Mouse (Mus musculus) hindbrain, embryonic 11.5 days (tissue): Measurements from ENCODE around the gene Xiap. TPM values are rescaled to one million over a fixed set of nuclear protein-coding genes. Genes with fewer than 3 reads are reported as not detected.
"Not testable (repeated sequence)": the region's sequence is repeated elsewhere in the genome, so short reads cannot be mapped to it uniquely, and the experiment has no call there.

Source experiments
- ATAC-seq: fragments of 200-750 bp; cut with Nextera tagmentation; 2 replicates; pipeline ENCODE4 v1.8.0; 2017; ENCODE audit warnings: mild to moderate bottlenecking, moderate TSS enrichment, moderate library complexity; ENCODE audit not compliant: low FRiP score
- DNase-seq: peaks from one replicate; pipeline ENCODE4 v3.0.0-alpha.2; 2015; ENCODE audit warnings: low spot score
- H3K27ac ChIP-seq: fragments of 300-500 bp; sonication (generic); 2 replicates; pipeline ENCODE4 v1.5.1; 2014; ENCODE audit warnings: mild to moderate bottlenecking, low read depth, low read length
- H3K27me3 ChIP-seq: fragments of 300-500 bp; sonication (generic); 2 replicates; pipeline ENCODE4 v1.6.1; 2014; ENCODE audit warnings: mild to moderate bottlenecking, low read length, moderate library complexity, mixed read lengths; ENCODE audit not compliant: control insufficient read depth, insufficient read depth
- H3K36me3 ChIP-seq: fragments of 300-500 bp; sonication (generic); 2 replicates; pipeline ENCODE4 v1.6.1; 2014; ENCODE audit warnings: mild to moderate bottlenecking, low read length, moderate library complexity, mixed read lengths; ENCODE audit not compliant: control insufficient read depth, insufficient read depth
- H3K4me1 ChIP-seq: fragments of 300-500 bp; sonication (generic); replicated peaks from 2 replicates; pipeline ENCODE4 v1.6.1; 2014; ENCODE audit warnings: low read length, mixed read lengths; ENCODE audit not compliant: control insufficient read depth, insufficient read depth
- H3K4me2 ChIP-seq: fragments of 300-500 bp; sonication (generic); replicated peaks from 2 replicates; pipeline ENCODE4 v1.6.1; 2014; ENCODE audit warnings: mild to moderate bottlenecking, low read depth, low read length
- H3K4me3 ChIP-seq: fragments of 300-500 bp; sonication (generic); 2 replicates; pipeline ENCODE4 v1.5.1; 2014; ENCODE audit warnings: low read depth, low read length
- H3K9ac ChIP-seq: fragments of 300-500 bp; sonication (generic); 2 replicates; pipeline ENCODE4 v1.6.1; 2014; ENCODE audit warnings: low read depth, low read length
- H3K9me3 ChIP-seq: fragments of 300-500 bp; sonication (generic); 2 replicates; pipeline ENCODE4 v1.6.1; 2016; ENCODE audit warnings: low read length; ENCODE audit not compliant: control insufficient read depth
- WGBS: fragments of 180-500 bp; shearing (Covaris S2); extraction: QIAGEN DNeasy Blood & Tissue Kit; methylation state at CpG from one replicate; pipeline ENCODE4 v1.1.7; 2014; 5-methylcytosine and 5-hydroxymethylcytosine counted together
- polyA plus RNA-seq: library from polyadenylated mRNA; unstranded; fragments of >200 nt; fragmentation: Nextera tagmentation; extraction: Ambion mirVana; gene quantifications from 2 replicates; pipeline ENCODE4 v1.2.1, GENCODE M21; 2014

Gene Xiap
- 13.5 and 17.8 TPM in 2 replicates for polyA plus RNA-seq

DNA sequence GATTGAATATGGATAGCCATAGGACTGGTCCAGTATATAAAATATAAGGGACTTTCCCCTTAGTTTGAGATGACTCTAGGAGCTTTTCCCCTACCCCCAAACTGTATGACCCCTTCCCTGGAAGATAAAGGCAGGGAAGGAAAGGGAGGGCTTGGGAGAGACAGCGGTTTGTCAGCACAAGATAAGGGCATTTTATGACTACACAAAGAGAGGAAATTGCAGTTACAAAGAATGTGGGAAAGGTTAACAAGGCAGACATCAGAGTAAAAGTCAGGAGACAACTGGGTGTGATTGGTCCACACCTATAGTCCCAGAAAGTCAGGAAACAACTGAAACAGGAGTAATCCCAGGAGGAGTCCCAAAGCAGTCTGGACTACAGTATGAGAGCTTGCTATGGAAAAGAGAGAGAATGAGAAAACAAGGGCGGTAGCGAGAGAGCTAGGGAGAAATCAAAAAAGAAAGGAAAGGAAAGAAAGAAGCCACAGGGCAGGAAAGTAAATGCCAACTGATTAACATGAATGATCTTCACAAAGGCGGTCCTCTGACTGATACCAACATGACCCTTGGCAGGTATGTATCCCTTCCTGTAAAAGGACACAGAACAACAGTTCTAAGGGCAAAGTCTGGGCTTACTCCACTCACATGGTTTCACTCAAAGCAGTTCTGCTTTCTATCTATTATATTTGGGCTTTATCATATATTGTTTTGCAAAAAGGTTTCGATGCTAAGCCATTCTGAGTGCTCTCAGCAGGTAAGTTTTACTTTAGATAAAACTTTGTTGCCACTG, at the start of gene Xiap:
Gene Xiap, plus strand, starts transcription at position 398 of the 787 bp plus-strand sequence.
- H3K9me3 ChIP-seq = no peaks in the 10 kb centered on the region
- DNase-seq = no peak
- H3K27ac ChIP-seq = no peak within 1 kb of the TSS
- no peak within 1 kb of the TSS for H3K9ac ChIP-seq
- no peaks in the 10 kb centered on the region for H3K36me3 ChIP-seq
- H3K4me3 ChIP-seq = no peak within 1 kb of the TSS
- H3K4me2 ChIP-seq = no peak within 1 kb of the TSS
- no peaks in the 10 kb centered on the region for H3K27me3 ChIP-seq
- 77% methylated on average over 5 of the region's 5 CpGs for WGBS
- no peak for ATAC-seq
- H3K4me1 ChIP-seq = no peaks in the 10 kb centered on the region

DNA sequence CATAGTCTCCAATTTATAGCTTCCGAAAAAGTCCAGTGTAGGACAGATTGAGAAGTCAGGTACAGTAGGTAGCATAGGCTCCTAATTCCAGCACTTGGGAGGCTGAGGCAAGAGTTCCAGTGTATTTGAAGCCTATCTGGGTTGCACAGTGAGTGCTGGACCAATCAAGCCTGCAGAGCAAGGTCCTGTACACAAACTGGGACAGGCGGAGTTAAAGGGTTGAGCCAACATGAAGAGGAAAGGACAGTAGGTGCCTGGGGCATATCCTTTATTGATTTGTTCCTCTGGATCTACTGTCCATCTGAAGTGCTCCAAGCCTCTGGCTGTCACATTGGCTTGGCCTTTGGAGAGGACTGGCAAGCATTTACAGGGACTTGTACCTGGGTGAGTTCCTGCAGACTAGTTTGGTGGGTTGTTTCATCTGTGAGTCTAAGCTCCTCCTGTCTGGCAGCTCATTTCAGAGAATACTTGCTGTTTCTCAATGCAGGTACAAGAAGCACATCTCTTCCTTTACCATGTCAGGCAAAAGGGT, 46.7 kb upstream of the Xiap start:
- H3K4me1 ChIP-seq = no peaks in the 10 kb centered on the region
- H3K9ac ChIP-seq = no peak overlapping the region
- WGBS = 90% methylated on average over 2 of the region's 2 CpGs
- DNase-seq (no peak), ATAC-seq (no peak)
- no peak overlapping the region for H3K4me3 ChIP-seq
- no peaks in the 10 kb centered on the region for H3K36me3 ChIP-seq
- H3K27me3 ChIP-seq = no peaks in the 10 kb centered on the region
- no peaks in the 10 kb centered on the region for H3K9me3 ChIP-seq
- H3K27ac ChIP-seq = no peak overlapping the region
- H3K4me2 ChIP-seq = no peak overlapping the region

DNA sequence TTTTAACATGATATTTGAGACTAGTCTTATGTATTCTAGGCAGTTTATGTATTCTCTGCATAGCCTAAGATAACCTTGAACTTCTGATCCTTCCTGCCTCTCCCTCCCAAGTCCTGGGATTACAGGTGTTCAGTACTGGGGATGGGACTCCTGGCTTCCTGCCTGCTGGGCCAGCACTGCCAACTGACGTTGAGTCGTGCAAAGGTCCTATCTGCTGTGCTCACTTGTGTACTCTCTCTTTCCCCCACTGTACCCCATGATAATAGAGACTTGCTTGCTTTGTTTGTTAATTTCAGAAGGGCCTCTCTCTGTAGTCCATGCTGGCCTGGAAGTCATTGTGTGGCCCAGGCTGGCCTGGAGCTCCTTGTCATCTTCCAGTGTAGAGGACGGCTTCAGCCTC, 45.7 kb upstream of the Xiap start:
- 85% methylated on average over 3 of the region's 3 CpGs for WGBS
- no peak overlapping the region for H3K4me2 ChIP-seq
- H3K4me1 ChIP-seq = no peaks in the 10 kb centered on the region
- no peak overlapping the region for H3K4me3 ChIP-seq
- no peak overlapping the region for H3K9ac ChIP-seq
- no peaks in the 10 kb centered on the region for H3K9me3 ChIP-seq
- ATAC-seq (no peak), DNase-seq (no peak)
- no peaks in the 10 kb centered on the region for H3K27me3 ChIP-seq
- no peak overlapping the region for H3K27ac ChIP-seq
- H3K36me3 ChIP-seq = no peaks in the 10 kb centered on the region

DNA sequence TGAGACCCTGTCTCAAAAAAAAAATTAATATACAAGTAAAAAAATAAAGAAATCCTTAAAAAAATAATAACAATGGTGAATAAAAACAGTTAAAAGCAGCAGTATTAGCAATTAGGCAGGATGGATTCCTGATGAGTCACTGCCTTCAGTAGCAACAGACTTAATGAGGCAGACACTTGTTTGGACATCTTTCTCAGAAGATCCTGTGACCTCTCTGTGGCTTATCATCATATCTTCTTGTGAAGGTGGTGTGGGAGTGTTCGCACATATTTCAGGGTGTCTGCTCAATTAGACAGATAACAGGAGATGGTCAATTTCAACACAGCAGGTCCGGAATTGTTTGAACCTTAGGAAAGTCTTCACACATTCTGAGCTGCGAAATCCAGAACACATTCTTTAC, 45.0 kb upstream of the Xiap start:
- no peak for ATAC-seq
- DNase-seq = no peak
- H3K27me3 ChIP-seq = no peaks in the 10 kb centered on the region
- H3K4me1 ChIP-seq = no peaks in the 10 kb centered on the region
- H3K4me2 ChIP-seq = no peak overlapping the region
- H3K4me3 ChIP-seq = no peak overlapping the region
- no peak overlapping the region for H3K9ac ChIP-seq
- WGBS = 87% methylated on average over 3 of the region's 3 CpGs
- H3K27ac ChIP-seq = no peak overlapping the region
- H3K9me3 ChIP-seq = no peaks in the 10 kb centered on the region
- H3K36me3 ChIP-seq = no peaks in the 10 kb centered on the region

DNA sequence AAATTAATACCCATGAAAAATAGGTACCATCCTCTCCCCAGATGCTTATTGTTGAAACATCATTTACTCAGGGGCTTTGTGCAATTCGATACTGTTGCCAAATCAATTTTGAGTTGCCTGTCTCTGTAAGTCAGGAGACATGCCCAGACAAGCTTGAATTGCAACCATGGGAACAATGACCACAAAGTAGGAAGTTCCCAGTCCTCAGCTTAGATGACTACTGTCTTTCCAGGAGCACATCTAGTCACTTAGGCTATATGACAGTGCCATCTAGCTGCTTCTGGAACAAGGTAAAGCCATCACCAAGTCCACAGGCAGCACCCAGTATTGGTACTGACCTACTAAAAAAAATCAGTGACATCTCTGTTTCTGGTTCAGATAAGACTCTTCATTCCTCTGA, 41.4 kb upstream of the Xiap start:
- no peak overlapping the region for H3K9ac ChIP-seq
- H3K4me2 ChIP-seq = no peak overlapping the region
- H3K27ac ChIP-seq = no peak overlapping the region
- H3K36me3 ChIP-seq = no peaks in the 10 kb centered on the region
- no peaks in the 10 kb centered on the region for H3K9me3 ChIP-seq
- DNase-seq (no peak), ATAC-seq (no peak)
- no peak overlapping the region for H3K4me3 ChIP-seq
- H3K4me1 ChIP-seq = no peaks in the 10 kb centered on the region
- 50% methylated on average over 1 of the region's 1 CpGs for WGBS
- no peaks in the 10 kb centered on the region for H3K27me3 ChIP-seq

DNA sequence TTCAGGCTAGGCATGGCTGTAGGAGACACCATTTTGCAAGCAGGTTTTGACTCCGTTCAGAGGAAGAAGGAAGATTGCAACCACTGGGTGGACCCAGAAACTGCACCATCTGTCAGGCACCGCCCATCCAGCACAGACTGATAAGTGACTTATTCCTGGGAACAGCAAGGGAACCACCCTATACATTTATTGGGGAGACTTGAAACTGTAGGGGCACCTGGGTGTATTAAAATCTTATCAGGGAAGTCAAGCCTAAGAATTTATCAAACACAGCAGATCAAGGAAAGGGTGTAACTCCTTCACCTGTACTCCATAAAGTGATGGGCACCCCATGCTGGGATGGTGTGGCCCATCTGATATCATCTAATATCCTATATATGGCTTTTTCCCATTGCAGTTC, 40.0 kb upstream of the Xiap start:
- no peak for ATAC-seq
- no peaks in the 10 kb centered on the region for H3K27me3 ChIP-seq
- WGBS = 82% methylated on average over 2 of the region's 2 CpGs
- no peaks in the 10 kb centered on the region for H3K4me1 ChIP-seq
- no peak overlapping the region for H3K27ac ChIP-seq
- H3K4me3 ChIP-seq = no peak overlapping the region
- no peaks in the 10 kb centered on the region for H3K36me3 ChIP-seq
- H3K9ac ChIP-seq = no peak overlapping the region
- no peaks in the 10 kb centered on the region for H3K9me3 ChIP-seq
- no peak for DNase-seq
- no peak overlapping the region for H3K4me2 ChIP-seq

DNA sequence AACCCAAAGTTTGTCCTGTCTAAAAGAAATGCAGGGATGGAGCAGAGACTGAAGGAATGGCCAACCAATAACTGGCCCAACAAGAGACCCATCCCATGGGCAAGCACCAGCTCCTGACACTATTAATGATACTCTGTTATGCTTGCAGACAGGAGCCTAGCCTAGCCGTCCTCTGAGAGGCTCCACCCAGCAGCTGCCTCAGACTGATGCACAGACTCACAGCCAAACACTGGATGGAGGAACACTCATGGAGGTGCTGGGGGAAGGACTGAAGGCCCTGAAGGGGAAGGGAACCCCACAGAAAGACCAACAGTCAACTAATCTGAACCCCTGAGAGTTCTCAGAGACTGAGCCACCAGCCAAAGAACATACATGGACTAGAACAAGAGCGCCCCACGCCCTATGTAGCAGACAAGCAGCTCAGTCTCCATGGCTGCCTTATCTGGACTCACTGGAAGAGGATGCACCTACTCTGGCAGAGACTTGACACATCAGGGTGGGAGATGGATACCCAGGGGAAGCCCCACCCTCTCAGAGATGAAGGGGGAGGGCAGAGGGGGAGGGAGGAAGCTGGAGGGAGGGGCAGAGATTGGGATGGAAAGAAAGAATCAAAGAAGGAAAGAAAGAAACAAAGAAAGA, 33.6 kb upstream of the Xiap start:
- not testable (repeated sequence) for ATAC-seq, H3K4me3 ChIP-seq, H3K36me3 ChIP-seq, H3K9me3 ChIP-seq, H3K4me2 ChIP-seq, H3K27ac ChIP-seq, H3K27me3 ChIP-seq, H3K4me1 ChIP-seq, DNase-seq, H3K9ac ChIP-seq
- no CpG with 5 or more reads among the region's 3 CpGs for WGBS

DNA sequence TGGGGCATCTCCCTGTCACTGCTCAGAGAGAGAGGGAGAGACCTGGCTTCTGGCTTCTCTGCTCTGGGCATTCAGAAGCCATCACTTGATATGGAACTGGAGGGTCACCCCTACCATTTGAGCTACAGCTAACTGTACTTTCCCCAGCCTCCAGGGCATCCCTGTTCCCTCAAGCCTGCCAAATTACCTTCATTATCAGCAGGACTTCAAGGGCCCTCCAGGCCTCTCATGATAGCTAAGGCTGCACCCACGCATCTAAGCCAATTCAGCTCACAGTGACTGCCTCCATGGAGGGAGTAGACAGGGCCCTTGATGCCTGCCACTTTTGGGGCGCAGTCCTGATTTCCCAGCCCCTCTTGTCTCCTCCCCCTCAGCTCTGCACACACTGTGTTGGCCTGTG, 32.5 kb upstream of the Xiap start:
- DNase-seq, H3K9ac ChIP-seq, H3K4me2 ChIP-seq, H3K27ac ChIP-seq, H3K4me1 ChIP-seq, H3K4me3 ChIP-seq, H3K36me3 ChIP-seq, ATAC-seq, H3K27me3 ChIP-seq, H3K9me3 ChIP-seq: not testable (repeated sequence)
- WGBS = 65% methylated on average over 2 of the region's 2 CpGs
